Mouse (Mus musculus) kidney, postnatal 10 days (tissue): ENCODE measurements around the gene Aldh16a1.
"Not testable (repeated sequence)": the region's sequence is repeated elsewhere in the genome, so short reads cannot be mapped to it uniquely, and the experiment has no call there.

Source experiments
- DNase-seq: peaks from one replicate; pipeline ENCODE4 v3.0.0; 2021; ENCODE audit warnings: mixed read lengths

The Aldh16a1 gene

GRCm38 (mm10) chr7:45178550-45178949 lies 24.2 kb upstream of the Aldh16a1 start:
- no peak for DNase-seq

DNA sequence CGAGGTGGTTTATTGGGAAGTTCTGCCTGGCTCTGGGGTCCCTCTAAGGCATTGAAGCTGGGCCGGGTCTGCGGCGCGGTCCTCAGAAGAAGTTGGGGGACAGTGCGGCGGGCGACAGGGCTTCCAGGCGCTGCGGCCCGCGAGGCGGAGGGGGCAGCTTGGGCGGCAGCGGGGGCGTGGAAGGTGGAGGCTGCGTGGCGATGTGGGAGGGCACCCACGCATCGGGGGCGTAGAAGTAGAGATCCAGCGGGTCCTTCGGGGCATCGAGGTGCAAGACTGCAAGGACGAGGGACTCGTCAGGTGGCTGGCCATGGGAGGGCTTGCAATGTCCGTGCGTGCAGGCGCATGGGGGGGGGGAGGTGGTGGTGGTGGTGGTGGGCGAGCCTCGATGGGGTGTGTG lies 22.0 kb upstream of the Aldh16a1 start:
- DNase-seq: no peak

- no peak for DNase-seq
Measured at GRCm38 (mm10) chr7:45175929-45176328, 21.5 kb upstream of the Aldh16a1 start.

DNA sequence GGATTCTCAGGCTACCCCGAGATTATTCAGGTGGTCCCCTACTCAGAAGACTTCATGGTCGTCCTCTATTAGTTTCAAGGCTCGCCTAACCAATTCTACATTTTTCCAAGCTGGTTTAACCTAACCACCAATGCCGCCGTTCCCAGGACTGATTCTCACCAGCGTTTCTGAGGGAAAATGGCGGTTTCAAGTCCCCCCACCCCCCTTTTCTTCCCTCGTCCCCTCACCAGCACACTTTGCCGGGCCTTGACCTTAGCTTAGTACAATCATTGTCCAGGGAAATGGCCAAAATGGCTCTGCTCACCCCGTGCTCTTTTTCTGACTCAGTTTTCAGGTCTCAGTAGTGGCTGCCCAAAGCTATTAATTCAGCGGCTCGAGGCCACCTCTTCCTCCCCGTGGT lies 21.0 kb upstream of the Aldh16a1 start:
- no peak for DNase-seq

DNA sequence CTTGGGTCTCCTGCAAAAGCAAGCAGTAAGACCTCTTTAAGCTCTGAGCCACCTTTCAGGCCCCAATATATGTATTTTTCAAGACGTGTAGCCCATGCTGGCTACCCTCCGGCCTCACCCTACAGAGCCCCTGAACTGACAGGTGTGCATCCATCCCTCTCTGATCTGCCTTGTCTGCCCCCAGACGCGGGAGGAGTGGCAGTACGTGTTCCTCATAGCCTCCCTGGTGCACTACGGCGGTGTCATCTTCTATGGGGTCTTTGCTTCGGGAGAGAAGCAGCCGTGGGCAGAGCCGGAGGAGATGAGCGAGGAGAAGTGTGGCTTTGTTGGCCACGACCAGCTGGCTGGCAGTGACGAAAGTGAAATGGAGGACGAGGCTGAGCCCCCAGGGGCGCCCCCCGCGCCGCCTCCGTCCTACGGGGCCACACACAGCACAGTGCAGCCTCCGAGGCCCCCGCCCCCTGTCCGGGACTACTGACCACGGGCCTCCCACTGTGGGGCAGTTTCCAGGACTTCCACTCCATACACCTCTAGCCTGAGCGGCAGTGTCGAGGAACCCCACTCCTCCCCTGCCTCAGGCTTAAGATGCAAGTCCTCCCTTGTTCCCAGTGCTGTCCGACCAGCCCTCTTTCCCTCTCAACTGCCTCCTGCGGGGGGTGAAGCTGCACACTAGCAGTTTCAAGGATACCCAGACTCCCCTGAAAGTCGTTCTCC lies 20.3 kb upstream of the Aldh16a1 start:
- no peak for DNase-seq

GRCm38 (mm10) chr7:45173772-45174171 lies 19.4 kb upstream of the Aldh16a1 start:
- DNase-seq: not testable (repeated sequence)

- DNase-seq: no peak
Measured at GRCm38 (mm10) chr7:45172974-45173373, 18.6 kb upstream of the Aldh16a1 start.

GRCm38 (mm10) chr7:45169495-45169894 lies 15.1 kb upstream of the Aldh16a1 start:
- DNase-seq: no peak

DNA sequence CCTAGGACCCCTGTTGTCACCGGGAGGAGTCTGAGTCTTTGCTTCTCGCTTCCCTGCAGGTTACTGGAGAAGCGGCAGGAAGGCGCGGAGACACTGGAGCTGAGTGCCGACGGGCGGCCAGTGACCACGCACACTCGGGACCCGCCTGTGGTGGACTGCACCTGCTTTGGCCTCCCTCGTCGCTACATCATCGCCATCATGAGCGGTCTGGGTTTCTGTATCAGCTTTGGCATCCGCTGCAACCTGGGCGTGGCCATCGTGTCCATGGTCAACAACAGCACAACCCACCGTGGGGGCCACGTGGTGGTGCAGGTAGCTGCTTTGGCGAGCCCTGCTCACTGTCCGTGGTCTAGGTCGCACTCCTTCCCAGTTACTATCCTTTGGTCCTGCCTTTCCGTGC lies 14.3 kb upstream of the Aldh16a1 start:
- no peak for DNase-seq

- DNase-seq: no peak
Measured at GRCm38 (mm10) chr7:45167761-45168445, 13.5 kb upstream of the Aldh16a1 start.

GRCm38 (mm10) chr7:45166950-45167401 lies 12.6 kb upstream of the Aldh16a1 start:
- no peak for DNase-seq

DNA sequence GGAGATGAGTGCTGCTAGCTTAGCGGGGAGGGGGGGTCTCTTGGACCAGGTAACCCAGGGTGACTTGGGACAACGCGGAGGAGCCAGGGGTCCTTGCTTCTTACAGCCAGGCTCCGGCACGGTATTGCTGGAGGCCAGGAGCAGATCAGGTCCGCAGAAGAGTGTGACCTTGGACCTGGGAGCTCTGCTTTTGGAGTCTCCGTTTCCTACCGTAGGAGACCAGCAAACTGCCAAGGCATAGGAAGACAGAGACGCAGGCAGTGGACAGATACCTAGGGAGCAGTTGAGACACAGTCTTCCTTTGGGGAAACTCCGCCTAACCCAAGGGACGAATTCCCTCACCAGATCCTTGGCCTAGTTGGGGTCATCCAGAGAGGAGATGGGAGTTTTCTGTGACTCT lies 11.3 kb upstream of the Aldh16a1 start:
- no peak for DNase-seq

DNA sequence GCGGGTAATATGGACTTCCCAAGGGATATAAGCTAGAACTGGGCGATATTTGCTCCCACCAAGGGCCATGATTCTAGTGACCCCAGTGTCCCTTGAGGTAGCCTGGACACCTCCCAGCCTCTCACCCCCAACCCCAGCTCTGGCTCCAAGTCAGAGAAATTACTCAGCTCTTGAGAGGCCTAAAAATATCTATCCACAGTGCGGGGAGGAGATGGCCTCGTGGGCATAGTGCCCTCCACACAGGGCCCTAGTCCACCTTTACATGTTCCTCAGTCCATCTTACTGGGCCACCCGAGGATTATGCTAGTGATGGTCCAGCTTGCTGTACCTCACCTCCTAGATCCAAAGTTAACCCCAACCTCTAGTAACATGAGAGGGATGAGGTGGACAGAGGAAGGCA lies 10.4 kb upstream of the Aldh16a1 start:
- no peak for DNase-seq

DNA sequence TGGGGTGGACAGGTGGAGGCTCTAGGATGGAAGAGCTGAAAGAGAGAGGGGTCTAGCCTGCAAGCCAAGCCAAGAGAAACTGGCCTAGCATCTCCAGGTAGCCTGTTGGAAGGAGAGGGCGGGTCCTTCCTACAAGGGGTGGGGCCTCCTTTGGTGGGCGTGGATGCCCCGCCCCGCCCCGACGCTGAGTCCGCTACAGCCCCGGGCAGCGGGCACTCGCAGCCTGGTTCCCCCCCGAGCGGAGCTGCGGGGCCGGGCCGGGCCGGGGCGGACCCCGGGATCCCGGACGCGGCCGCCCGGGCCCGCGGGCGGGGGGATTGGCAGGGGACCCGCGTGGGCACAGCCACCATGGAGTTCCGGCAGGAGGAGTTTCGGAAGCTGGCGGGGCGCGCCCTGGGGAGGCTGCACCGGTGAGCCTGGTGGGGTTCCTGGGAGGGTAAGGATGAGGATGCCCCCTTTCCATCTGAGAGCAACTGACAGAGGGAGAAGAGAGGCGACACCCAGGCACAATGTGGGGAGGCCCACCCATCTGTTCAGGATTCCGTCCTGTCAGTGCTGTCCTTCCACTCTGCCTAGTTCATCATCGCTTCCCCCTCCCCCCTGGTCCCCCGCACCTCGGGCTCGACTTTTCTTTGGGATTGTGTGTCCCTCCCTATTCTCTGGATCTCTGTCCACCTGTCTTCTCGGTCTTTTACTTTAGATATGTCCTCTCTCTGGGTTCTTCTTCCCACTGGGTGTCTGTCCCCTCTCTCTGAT lies 9.5 kb upstream of the Aldh16a1 start, which contains the start of gene Slc17a7:
Gene Slc17a7 (plus strand): TSS at position 215 of the 756 bp plus-strand sequence.
- peak; percentile 59 for DNase-seq

DNA sequence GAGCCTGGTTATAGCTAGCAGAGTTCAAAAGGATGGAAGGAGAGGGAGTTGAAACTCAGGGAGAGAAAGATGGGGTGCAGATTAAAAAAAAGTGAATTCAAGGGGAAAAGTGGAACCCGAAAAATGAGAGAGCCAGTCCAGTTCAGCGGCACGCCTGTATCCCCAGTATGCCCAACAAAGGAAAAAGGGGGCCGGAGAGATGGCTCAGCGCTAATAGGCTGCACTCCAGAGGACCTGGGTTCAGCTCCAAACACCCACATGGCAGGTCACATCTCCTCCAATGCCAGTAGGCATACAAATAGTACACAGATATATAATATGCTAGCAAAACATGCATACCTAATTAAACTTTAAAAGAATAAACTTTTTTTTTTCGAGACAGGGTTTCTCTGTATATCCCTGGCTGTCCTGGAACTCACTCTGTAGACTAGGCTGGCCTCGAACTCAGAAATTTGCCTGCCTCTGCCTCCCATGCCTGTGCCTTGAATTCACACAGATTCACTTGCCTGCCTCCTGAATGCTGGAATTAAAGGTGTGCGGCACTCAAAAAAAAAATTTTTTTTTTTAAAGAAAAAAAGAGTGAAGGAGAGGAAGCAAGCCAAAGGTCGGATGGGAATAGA lies 8.7 kb upstream of the Aldh16a1 start:
- no peak for DNase-seq

GRCm38 (mm10) chr7:45162551-45162950 lies 8.2 kb upstream of the Aldh16a1 start:
- DNase-seq: no peak

DNA sequence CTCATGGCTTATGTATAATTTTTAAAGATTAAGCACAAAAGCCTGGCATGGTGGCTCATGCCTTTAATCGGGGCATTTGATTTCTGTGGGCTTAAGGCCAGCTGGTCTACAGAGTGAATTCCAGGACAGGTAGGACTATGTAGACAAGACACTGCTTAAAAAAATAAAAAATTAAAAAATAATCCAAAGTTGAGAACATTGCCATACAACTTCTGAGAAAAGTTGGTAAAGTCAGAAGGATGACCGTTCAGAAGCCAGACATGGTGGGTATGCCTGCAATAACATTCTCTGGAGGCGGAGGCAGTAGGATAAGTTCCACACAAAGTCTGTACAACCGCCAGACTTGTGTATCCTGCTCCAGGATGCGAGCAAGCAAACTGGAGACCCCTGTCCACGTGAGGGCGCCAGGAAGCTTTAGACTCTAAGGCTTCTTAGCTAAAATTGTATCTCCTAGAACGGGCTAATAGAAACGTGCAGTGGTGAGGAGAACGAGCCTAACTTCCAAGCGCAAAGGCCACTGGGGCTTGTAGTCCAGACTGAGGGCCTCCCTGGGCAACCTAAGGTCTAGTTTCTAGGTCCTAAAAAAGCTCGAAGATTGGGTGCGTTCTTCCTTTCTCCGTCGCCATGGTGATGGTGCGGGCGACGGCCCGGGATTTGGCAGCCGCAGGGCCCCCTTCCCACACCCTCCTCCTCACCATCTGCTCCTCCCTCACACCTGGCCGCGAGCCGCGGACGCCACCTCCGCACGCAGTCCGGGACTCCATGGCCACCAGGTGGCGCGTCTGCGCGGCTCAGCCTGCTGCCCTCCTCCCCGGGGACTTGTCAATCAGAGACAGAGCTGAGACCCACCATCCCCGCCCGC lies 7.5 kb upstream of the Aldh16a1 start:
- DNase-seq: peak; percentile 93

- no peak for DNase-seq
Measured at GRCm38 (mm10) chr7:45160866-45161265, 6.5 kb upstream of the Aldh16a1 start.

DNA sequence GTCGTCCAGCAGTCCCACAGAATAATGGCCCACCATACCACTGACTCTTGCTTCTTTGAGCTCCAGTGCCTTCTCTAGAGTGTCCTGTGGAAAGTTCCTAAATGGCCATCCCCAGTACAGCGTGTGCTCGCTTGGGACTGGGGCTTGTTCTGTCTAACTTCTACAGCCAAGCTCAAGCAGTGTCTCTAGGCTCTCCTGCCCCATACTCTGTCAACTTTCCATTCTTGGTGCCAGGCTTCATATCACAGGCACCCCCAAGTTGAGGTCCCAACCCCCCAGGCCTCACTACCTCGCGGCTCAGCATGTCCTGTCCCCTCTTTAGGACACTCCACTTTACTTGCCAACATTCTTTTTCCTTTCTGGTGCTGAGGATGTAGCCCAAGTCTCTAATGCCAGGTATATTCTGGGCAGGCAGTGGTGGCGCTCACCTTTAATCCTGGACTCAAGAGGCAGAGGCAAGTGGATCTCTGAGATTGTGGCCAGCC lies 6.0 kb upstream of the Aldh16a1 start:
- DNase-seq: no peak

- DNase-seq: no peak
Measured at GRCm38 (mm10) chr7:45158991-45159390, 4.6 kb upstream of the Aldh16a1 start.

GRCm38 (mm10) chr7:45157459-45157858 lies 3.1 kb upstream of the Aldh16a1 start:
- DNase-seq: no peak

- no peak for DNase-seq
Measured at GRCm38 (mm10) chr7:45156206-45156605, 1.8 kb upstream of the Aldh16a1 start.
